In the genomic region with DNA sequence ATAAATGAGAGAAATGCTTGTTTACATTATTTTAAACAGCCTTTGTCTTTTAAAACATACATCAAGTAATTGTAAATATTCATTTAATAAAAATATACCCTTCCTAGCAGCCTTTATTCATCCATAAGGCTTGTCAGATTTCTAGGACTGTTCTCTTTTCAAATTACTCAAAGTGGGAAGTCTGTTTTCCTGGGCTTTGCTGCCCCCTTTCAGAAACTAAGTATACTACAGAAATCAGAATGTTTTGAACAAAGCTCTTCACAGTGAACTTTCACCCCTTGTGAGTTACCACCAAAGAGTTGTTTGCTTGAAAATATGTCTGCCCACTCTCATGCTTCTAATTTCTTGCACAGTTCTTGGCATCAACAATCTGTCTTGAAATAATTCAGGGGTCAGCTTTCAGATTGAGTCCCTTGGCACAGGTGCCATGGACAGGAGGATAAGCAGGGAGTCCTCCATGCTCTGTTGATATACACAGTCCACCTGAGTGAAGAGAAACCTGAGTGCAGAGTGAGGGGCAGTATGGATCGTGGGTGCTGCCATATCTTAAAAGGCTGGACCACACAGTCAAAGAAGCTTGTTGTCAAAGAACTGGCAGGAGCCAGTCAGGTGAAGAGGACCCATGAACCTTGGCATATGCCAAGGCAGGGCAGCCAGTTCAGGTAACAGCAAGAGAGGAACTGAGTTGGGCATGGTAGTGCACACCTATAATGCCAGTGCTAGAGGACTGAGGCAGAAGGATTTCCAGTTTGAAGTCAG, we compare ENCODE assay signal across 8 mouse cellular contexts. TPM values are rescaled to one million over a fixed set of nuclear protein-coding genes. Genes with fewer than 3 reads are reported as not detected.
DNase-seq lines count a peak whose midpoint lies in the region; ATAC-seq and TF ChIP-seq lines count a peak whose summit lies in the region.

No protein-coding gene starts in this region.

- peak; percentile 33 to 58 for DNase-seq in heart, postnatal 10 days
- no peak for DNase-seq in heart, adult 11 months
- DNase-seq in CD4-positive, CD25-positive, alpha-beta regulatory T cell, adult 2 months (ENCODE audit: low read depth, low spot score), result peak; percentile 54
- DNase-seq in adipocyte (ENCODE audit: low spot score), result peak; percentile 71
- peak; percentile 57 for DNase-seq in kidney, adult 2 months
- DNase-seq in spleen, postnatal 4 days (ENCODE audit: low spot score in 2 of 2), result no peak
- DNase-seq in frontal cortex, postnatal 14 days (ENCODE audit: low spot score in 2 of 2), result no peak

- no peak for TF ChIP-seq CTCF in kidney, adult 2 months (conservative IDR thresholded peaks at IDR 0.05; ENCODE audit: insufficient read depth, insufficient read length, low read depth, low read length)

- peaks cover 5% of the 10 kb centered on the region; the same call in 1 of the 2 replicates for H3K4me1 ChIP-seq in kidney, adult 2 months (ENCODE audit: control insufficient read depth, insufficient read depth, low read length)
- H3K4me1 ChIP-seq in neural tube, embryonic 14.5 days (ENCODE audit: control insufficient read depth, insufficient read depth, low read length), result no peaks in the 10 kb centered on the region

- intact Hi-C loops in heart, postnatal 10 days (cut with DNase I), result loop anchor here (2.0 to 5.0 kb wide), 3 partner anchors 52 to 313 kb away; partner anchors contain the start of gene Ankrd44

- H3K27ac ChIP-seq in kidney, adult 2 months (ENCODE audit: insufficient read depth, low read depth, low read length), result no peak overlapping the region
- H3K27ac ChIP-seq in neural tube, embryonic 14.5 days (ENCODE audit: low read depth, low read length), result no peak overlapping the region

- no peak overlapping the region for H3K4me3 ChIP-seq in kidney, adult 2 months (ENCODE audit: insufficient read depth, low read depth, low read length)
- no peak overlapping the region for H3K4me3 ChIP-seq in neural tube, embryonic 14.5 days (ENCODE audit: low read depth, low read length)

- no peaks in the 10 kb centered on the region for H3K36me3 ChIP-seq in kidney, adult 2 months (ENCODE audit: control insufficient read depth, insufficient read depth, low read length)
- H3K36me3 ChIP-seq in neural tube, embryonic 14.5 days (ENCODE audit: control insufficient read depth, insufficient read depth, low read length), result no peaks in the 10 kb centered on the region

- ATAC-seq in neural tube, embryonic 14.5 days (ENCODE audit: low read depth), result peak; percentile 49; the same call in 1 of the 2 replicates

- H3K9me3 ChIP-seq in neural tube, embryonic 14.5 days (ENCODE audit: control insufficient read depth, low read length), result no peaks in the 10 kb centered on the region

- H3K4me2 ChIP-seq in neural tube, embryonic 14.5 days (ENCODE audit: low read depth, low read length), result no peak overlapping the region

- WGBS in kidney, adult 2 months, result 28% methylated on average over 1 of the region's 1 CpGs
- WGBS in neural tube, embryonic 14.5 days, result 60% methylated on average over 1 of the region's 1 CpGs

- no peaks in the 10 kb centered on the region for H3K27me3 ChIP-seq in kidney, adult 2 months (replicated peaks; ENCODE audit: control insufficient read depth, insufficient read depth, low read length)
- H3K27me3 ChIP-seq in neural tube, embryonic 14.5 days (ENCODE audit: control insufficient read depth, insufficient read depth, low read length), result no peaks in the 10 kb centered on the region

- H3K9ac ChIP-seq in neural tube, embryonic 14.5 days (replicated peaks; ENCODE audit: low read depth, low read length), result no peak overlapping the region

- TF ChIP-seq POLR2A in kidney, adult 2 months (IDR thresholded peaks at IDR 0.05; ENCODE audit: low read depth, low read length), result no peak

RNA-seq across cellular contexts. Expression of gene Sf3b1, which starts 47.9 kb away (rescaled TPM):
- 100 to 1,000 TPM; 115 to 139 TPM for total RNA-seq in heart, postnatal 10 days (2021)
- 24.3 and 33.6 TPM in 2 replicates for polyA plus RNA-seq in kidney, adult 2 months (2012; rRNA removed)
- 332 and 341 TPM in 2 replicates for polyA plus RNA-seq in neural tube, embryonic 14.5 days (2014; fragmentation: Nextera tagmentation; extraction: Ambion mirVana)

RNA-seq across cellular contexts. Expression of gene Ankrd44, which starts 53.2 kb away (rescaled TPM):
- 10 to 100 TPM; 14.6 to 21.7 TPM for total RNA-seq in heart, postnatal 10 days (2021)
- 14.0 and 17.8 TPM in 2 replicates for polyA plus RNA-seq in kidney, adult 2 months (2012; rRNA removed)
- polyA plus RNA-seq in neural tube, embryonic 14.5 days (2014; fragmentation: Nextera tagmentation; extraction: Ambion mirVana), result 37.1 and 41.0 TPM in 2 replicates

Comparison
In these comparisons a context has a peak if more than half of its experiments do, and no peak if none do; other contexts are left out.
1. DNase-seq: peak in heart, postnatal 10 days (2 of 2), CD4-positive, CD25-positive, alpha-beta regulatory T cell, adult 2 months (single experiment), adipocyte (single experiment) and kidney, adult 2 months (single experiment); none in heart, adult 11 months (single experiment), spleen, postnatal 4 days (0 of 2) and frontal cortex, postnatal 14 days (0 of 2).